Comparison of ENCODE assay signal across 14 mouse cellular contexts in the genomic region with DNA sequence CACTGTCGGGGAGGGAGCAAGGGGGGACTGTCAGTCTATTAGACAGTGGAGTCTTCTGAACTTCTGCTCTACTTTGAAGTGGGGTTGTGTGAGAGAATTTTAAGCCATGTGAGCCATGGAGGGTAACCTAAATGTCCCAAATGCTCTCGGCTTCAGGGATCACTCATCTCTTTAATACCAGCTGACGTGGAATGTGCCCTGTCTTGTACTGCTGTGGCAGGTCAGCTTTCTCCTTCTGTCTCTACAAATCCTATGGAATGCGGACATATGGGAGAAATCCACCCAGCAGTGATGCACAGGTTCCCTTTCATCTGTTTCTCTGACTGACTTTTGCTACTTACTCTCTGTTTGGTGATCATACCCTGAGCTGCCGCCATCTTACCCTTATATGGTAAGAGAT.
"Had no signal": no experiment of that assay in that cellular context is flagged by ENCODE, and none has a peak within 500 bp of the region (broad histone marks: within the 10 kb centered on the region; RNA-seq: fewer than 3 reads in every experiment).

No protein-coding gene starts in this region.

- H3K9ac ChIP-seq: limb, embryonic 15.5 days; liver, embryonic 15.5 days; neural tube, embryonic 12.5 days had no signal

- H3K4me1 ChIP-seq: liver, embryonic 15.5 days; midbrain, embryonic 10.5 days; neural tube, embryonic 12.5 days had no signal

- H3K4me3 ChIP-seq: layer of hippocampus, adult 2 months; limb, embryonic 15.5 days; liver, embryonic 15.5 days; midbrain, embryonic 10.5 days; neural tube, embryonic 12.5 days had no signal

- DNase-seq: kidney, adult 18-20 months; kidney, postnatal 10 days; kidney, postnatal 4 days; left cerebral cortex, postnatal 4 days; lung, postnatal 4 days; midbrain, embryonic 14.5 days; spleen, adult 18-20 months had no signal

- H3K9me3 ChIP-seq: limb, embryonic 15.5 days; liver, embryonic 15.5 days; midbrain, embryonic 10.5 days; neural tube, embryonic 12.5 days had no signal

- H3K27ac ChIP-seq: layer of hippocampus, adult 2 months; limb, embryonic 15.5 days; liver, embryonic 15.5 days; midbrain, embryonic 10.5 days; neural tube, embryonic 12.5 days had no signal

- H3K27me3 ChIP-seq: limb, embryonic 15.5 days; liver, embryonic 15.5 days; neural tube, embryonic 12.5 days had no signal

- H3K36me3 ChIP-seq: limb, embryonic 15.5 days; liver, embryonic 15.5 days; midbrain, embryonic 10.5 days; neural tube, embryonic 12.5 days had no signal

- H3K4me2 ChIP-seq: limb, embryonic 15.5 days; liver, embryonic 15.5 days; neural tube, embryonic 12.5 days had no signal

- ATAC-seq: inflammation-experienced regulatory T-cells, adult 6 months; lung, postnatal 0 days had no signal
